Mouse (Mus musculus) stomach, embryonic 14.5 days (tissue): ENCODE results near the gene Ggt7. TPM values are rescaled to one million over a fixed set of nuclear protein-coding genes. Genes with fewer than 3 reads are reported as not detected.

ENCODE experiments used
- ATAC-seq: fragments of 200-750 bp; cut with Nextera tagmentation; 2 replicates; pipeline ENCODE4 v1.8.0; 2017; ENCODE audit warnings: low read depth, moderate TSS enrichment; ENCODE audit not compliant: insufficient number of reproducible peaks, insufficient read depth, low FRiP score
- H3K27ac ChIP-seq: fragments of 300-500 bp; sonication (generic); 2 replicates; pipeline ENCODE4 v1.5.1; 2014; ENCODE audit warnings: mild to moderate bottlenecking, low read length, moderate library complexity, mixed read lengths
- H3K27me3 ChIP-seq: fragments of 300-500 bp; sonication (generic); 2 replicates; pipeline ENCODE4 v1.6.1; 2014; ENCODE audit warnings: low read length, control low read depth, mixed read lengths; ENCODE audit not compliant: control insufficient read depth, insufficient read depth
- H3K36me3 ChIP-seq: fragments of 300-500 bp; sonication (generic); 2 replicates; pipeline ENCODE4 v1.6.1; 2014; ENCODE audit warnings: mild to moderate bottlenecking, control low read depth, low read length, moderate library complexity, mixed read lengths; ENCODE audit not compliant: control insufficient read depth, insufficient read depth
- H3K4me1 ChIP-seq: fragments of 300-500 bp; sonication (generic); 2 replicates; pipeline ENCODE4 v1.6.1; 2014; ENCODE audit warnings: low read length, control low read depth, mixed read lengths; ENCODE audit not compliant: control insufficient read depth, insufficient read depth
- H3K4me2 ChIP-seq: fragments of 300-500 bp; sonication (generic); replicated peaks from 2 replicates; pipeline ENCODE4 v1.6.1; 2014; ENCODE audit warnings: low read depth, low read length, control low read depth
- H3K4me3 ChIP-seq: fragments of 300-500 bp; sonication (generic); 2 replicates; pipeline ENCODE4 v1.5.1; 2014; ENCODE audit warnings: low read depth, low read length, control low read depth
- H3K9ac ChIP-seq: fragments of 300-500 bp; sonication (generic); replicated peaks from 2 replicates; pipeline ENCODE4 v1.6.1; 2014; ENCODE audit warnings: low read depth, mild to moderate bottlenecking, control low read depth, low read length, moderate library complexity, mixed read lengths
- H3K9me3 ChIP-seq: fragments of 300-500 bp; sonication (generic); 2 replicates; pipeline ENCODE4 v1.6.1; 2016; ENCODE audit warnings: low read depth, low read length, control low read depth; ENCODE audit not compliant: control insufficient read depth
- WGBS: fragments of 180-500 bp; shearing (Covaris S2); extraction: QIAGEN DNeasy Blood & Tissue Kit; methylation state at CpG from one replicate; pipeline ENCODE4 v1.1.7; 2014; 5-methylcytosine and 5-hydroxymethylcytosine counted together
- polyA plus RNA-seq: library from polyadenylated mRNA; unstranded; fragments of >200 nt; fragmentation: Nextera tagmentation; extraction: Ambion mirVana; gene quantifications from 2 replicates; pipeline ENCODE4 v1.2.1, GENCODE M21; 2014

The Ggt7 gene
- polyA plus RNA-seq, 1 experiment from 2014 or later = 2.4 TPM

DNA sequence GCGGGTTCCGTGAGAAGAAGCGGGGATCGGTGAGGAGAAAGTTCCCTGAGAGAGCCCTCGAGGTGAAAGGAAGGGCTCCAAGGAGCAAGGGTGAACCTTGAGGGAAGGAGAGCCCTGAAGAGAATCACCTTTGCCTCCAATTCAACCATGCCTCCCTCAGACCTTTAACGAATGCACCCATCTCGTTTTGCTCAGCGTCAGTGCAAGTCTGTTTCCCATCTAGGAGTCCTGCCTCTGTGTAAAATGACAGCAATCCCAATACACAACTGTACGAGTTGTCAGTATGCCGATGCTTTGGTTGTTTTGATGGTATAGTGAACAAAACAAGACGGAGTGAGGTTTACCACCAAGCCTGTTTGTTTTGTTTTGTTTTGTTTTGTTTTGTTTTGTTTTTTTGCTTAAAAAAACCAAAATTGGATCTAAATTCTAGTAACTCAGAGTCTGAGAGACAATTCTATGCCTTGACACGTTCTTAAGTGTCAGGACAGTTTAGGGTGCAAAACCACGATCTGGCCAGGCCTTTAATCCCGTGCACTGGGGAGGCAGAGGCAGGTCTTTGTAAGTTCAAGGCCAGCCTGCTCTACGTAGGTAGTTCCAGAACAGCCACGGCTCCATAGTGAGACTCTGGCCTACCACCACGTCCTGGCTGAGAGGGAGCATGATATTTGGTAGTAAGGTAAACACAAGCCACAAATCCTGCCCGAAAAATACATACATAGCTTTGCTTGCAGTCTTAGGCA lies 664 bp upstream of the Ggt7 start:
- Histone ChIP-seq H3K4me2 (peak overlapping the region; percentile 76), H3K9me3 (no peaks in the 10 kb centered on the region), H3K4me1 (no peaks in the 10 kb centered on the region), H3K4me3 (peak overlapping the region; percentile 49), H3K9ac (peak overlapping the region; percentile 22), H3K36me3 (no peaks in the 10 kb centered on the region), H3K27me3 (no peaks in the 10 kb centered on the region), H3K27ac (no peak overlapping the region)
- WGBS = 24% methylated on average over 18 of the region's 18 CpGs
- no peak for ATAC-seq

DNA sequence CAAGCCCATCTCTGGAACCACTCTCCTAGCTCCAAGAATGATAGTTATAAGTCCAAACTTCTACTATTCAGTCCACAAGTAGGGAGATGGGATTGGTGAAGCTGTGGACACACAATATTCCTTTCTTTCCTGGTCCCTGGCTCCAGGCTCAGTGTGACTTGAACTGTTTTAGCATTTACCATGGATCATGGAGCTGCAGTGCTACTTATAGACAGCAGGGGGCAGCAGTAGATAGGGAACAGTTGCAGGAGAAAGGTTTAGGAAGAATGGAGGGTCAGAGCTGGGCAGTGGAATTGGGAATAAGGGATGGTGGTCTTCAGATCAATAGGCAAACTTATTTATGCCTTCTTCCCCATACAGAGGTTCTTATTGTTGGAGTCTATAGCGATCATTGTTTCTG lies 2.1 kb downstream of the Ggt7 start:
- WGBS = 9% methylated on average over 1 of the region's 1 CpGs
- H3K36me3 ChIP-seq = no peaks in the 10 kb centered on the region
- no peak overlapping the region for H3K27ac ChIP-seq
- H3K9ac ChIP-seq = no peak overlapping the region
- no peak for ATAC-seq
- H3K9me3 ChIP-seq = no peaks in the 10 kb centered on the region
- no peaks in the 10 kb centered on the region for H3K27me3 ChIP-seq
- H3K4me3 ChIP-seq = no peak overlapping the region
- no peak overlapping the region for H3K4me2 ChIP-seq
- H3K4me1 ChIP-seq = no peaks in the 10 kb centered on the region

- Histone ChIP-seq H3K4me3 (peak overlapping the region; percentile 27), H3K36me3 (no peaks in the 10 kb centered on the region)
- 1% methylated on average over 23 of the region's 23 CpGs for WGBS
These were observed 3.4 kb downstream of the Ggt7 start for GRCm38 (mm10) chr2:155514666-155515065.

GRCm38 (mm10) chr2:155513543-155513942 lies 4.5 kb downstream of the Ggt7 start:
- Histone ChIP-seq H3K4me3 (no peak overlapping the region), H3K9me3 (no peaks in the 10 kb centered on the region), H3K27ac (no peak overlapping the region), H3K9ac (no peak overlapping the region), H3K4me2 (no peak overlapping the region), H3K36me3 (no peaks in the 10 kb centered on the region), H3K27me3 (no peaks in the 10 kb centered on the region), H3K4me1 (no peaks in the 10 kb centered on the region)
- ATAC-seq = no peak
- 58% methylated on average over 5 of the region's 5 CpGs for WGBS

More at GRCm38 (mm10) chr2:155514666-155515065, 3.4 kb downstream of the Ggt7 start:
- Histone ChIP-seq H3K4me2 (peak overlapping the region; percentile 56), H3K27me3 (no peaks in the 10 kb centered on the region), H3K4me1 (no peaks in the 10 kb centered on the region), H3K27ac (no peak overlapping the region), H3K9me3 (no peaks in the 10 kb centered on the region), H3K9ac (peak overlapping the region; percentile 18; the same call in 1 of the 2 replicates)
- no peak for ATAC-seq

DNA sequence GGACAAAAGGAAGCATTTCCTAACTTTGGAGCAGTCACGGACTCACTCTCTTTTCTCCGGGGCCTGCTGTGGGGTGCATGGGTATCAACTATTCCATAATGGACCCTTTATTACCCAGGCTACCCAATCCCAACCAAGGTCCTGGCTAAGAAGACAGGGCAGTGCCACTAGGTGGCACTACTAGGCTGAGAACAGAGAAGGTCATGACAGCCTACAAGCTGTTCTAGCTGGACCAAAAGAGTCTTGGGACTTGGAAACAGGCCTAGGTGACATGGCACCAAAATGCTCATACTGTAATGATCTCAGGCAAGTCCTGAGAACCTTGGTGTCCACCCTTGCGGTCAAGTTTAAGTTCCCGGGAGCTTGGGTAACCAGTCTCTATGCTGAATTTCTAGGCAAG lies 5.6 kb downstream of the Ggt7 start:
- H3K9me3 ChIP-seq = no peaks in the 10 kb centered on the region
- no peaks in the 10 kb centered on the region for H3K4me1 ChIP-seq
- H3K27me3 ChIP-seq = no peaks in the 10 kb centered on the region
- no peak overlapping the region for H3K4me3 ChIP-seq
- H3K27ac ChIP-seq = no peak overlapping the region
- H3K9ac ChIP-seq = no peak overlapping the region
- no peak for ATAC-seq
- H3K36me3 ChIP-seq = no peaks in the 10 kb centered on the region
- WGBS = 46% methylated on average over 4 of the region's 4 CpGs
- no peak overlapping the region for H3K4me2 ChIP-seq

GRCm38 (mm10) chr2:155507721-155508470 lies 10.1 kb downstream of the Ggt7 start:
- H3K9ac ChIP-seq = no peak overlapping the region

GRCm38 (mm10) chr2:155505811-155506210 lies 12.2 kb downstream of the Ggt7 start:
- Histone ChIP-seq H3K9me3 (no peaks in the 10 kb centered on the region), H3K36me3 (no peaks in the 10 kb centered on the region), H3K27ac (no peak overlapping the region), H3K4me1 (no peaks in the 10 kb centered on the region), H3K9ac (no peak overlapping the region), H3K4me3 (no peak overlapping the region), H3K4me2 (no peak overlapping the region), H3K27me3 (no peaks in the 10 kb centered on the region)
- WGBS = 88% methylated on average over 9 of the region's 9 CpGs
- no peak for ATAC-seq

More at GRCm38 (mm10) chr2:155507721-155508470, 10.1 kb downstream of the Ggt7 start:
- Histone ChIP-seq H3K4me1 (no peaks in the 10 kb centered on the region), H3K9me3 (no peaks in the 10 kb centered on the region), H3K27me3 (no peaks in the 10 kb centered on the region), H3K4me3 (no peak overlapping the region), H3K27ac (no peak overlapping the region), H3K36me3 (no peaks in the 10 kb centered on the region), H3K4me2 (no peak overlapping the region)
- WGBS = 69% methylated on average over 10 of the region's 10 CpGs
- ATAC-seq = no peak

DNA sequence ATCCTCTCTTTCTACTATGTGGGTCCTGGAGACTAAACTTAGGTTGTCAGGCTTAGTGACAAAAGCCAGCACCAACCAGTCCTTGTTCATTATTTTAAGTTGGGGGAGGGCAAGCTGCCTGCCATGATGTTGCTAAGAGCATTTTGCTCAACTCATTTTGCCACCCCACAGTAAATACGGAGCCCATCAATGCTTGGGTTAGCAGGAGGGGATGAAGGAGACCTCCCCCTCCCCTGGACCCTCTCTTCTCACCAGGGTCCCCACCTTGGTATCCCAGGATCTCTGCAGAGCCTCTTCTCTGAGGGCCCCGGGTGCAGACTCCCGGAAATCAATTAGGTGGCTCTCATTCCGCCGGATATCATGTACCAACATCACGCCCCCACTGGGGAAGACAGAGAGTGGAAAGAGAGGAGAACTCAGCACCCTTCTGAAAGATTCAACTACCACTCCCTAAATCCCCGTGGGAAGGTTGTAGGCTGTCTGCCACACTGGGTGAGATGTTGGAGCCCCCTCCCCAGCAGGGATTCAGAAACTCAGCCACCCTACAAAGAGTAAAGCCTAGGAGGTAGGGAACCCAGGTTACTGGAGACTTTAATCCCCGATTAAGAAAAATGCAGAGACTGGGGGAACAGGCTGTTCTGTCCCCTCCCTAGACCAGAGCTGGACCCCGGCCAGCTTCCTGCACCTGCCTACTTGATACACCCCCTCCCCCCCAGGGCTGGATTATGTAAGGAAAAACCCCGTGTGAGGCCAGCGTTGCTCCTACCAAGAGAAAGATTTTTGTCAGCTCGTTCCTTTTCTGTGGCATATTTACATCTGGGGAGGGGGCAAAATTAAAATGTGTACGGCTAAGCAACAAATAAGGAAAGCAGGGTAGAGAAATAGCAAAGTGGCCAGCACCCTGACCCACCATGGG lies 13.3 kb downstream of the Ggt7 start:
- H3K27ac ChIP-seq = no peak overlapping the region
- WGBS = 59% methylated on average over 13 of the region's 13 CpGs
- no peaks in the 10 kb centered on the region for H3K9me3 ChIP-seq
- H3K27me3 ChIP-seq = no peaks in the 10 kb centered on the region
- H3K9ac ChIP-seq = no peak overlapping the region
- H3K4me1 ChIP-seq = no peaks in the 10 kb centered on the region
- H3K4me3 ChIP-seq = no peak overlapping the region
- H3K4me2 ChIP-seq = no peak overlapping the region
- H3K36me3 ChIP-seq = no peaks in the 10 kb centered on the region
- ATAC-seq = 0 out of 2 replicates have a peak, but pooled peaks have one; percentile 37
